Mouse (Mus musculus) limb, embryonic 11.5 days (tissue): ENCODE measurements at regions not wholly inside any gene's neighbourhood (a gene's known extent, or its start where the extent isn't known, plus 50 kb on each side); places are given as distances from the start of the nearest gene placed in this dataset.
A peak's percentile ranks its signal among the peaks of the same experiment; 100 is the strongest.
"Not testable (repeated sequence)": the region's sequence is repeated elsewhere in the genome, so short reads cannot be mapped to it uniquely, and the experiment has no call there.

ENCODE experiments used
- ATAC-seq: fragments of 200-750 bp; cut with Nextera tagmentation; 2 replicates; pipeline ENCODE4 v1.8.0; 2017; ENCODE audit warnings: low read depth; ENCODE audit not compliant: insufficient number of reproducible peaks, low FRiP score, low TSS enrichment
- DNase-seq: peaks from one replicate; pipeline ENCODE4 v3.0.0-alpha.2; 2015; ENCODE audit warnings: low spot score
- H3K27ac ChIP-seq: fragments of 300-500 bp; sonication (generic); replicated peaks from 2 replicates; pipeline ENCODE4 v1.5.1; 2014; ENCODE audit warnings: low read depth, mild to moderate bottlenecking, low read length
- H3K27me3 ChIP-seq: fragments of 300-500 bp; sonication (generic); 2 replicates; pipeline ENCODE4 v1.6.1; 2014; ENCODE audit warnings: mild to moderate bottlenecking, low read length, mixed read lengths; ENCODE audit not compliant: control insufficient read depth, insufficient read depth
- H3K36me3 ChIP-seq: fragments of 300-500 bp; sonication (generic); 2 replicates; pipeline ENCODE4 v1.6.1; 2014; ENCODE audit warnings: mild to moderate bottlenecking, low read length, moderate library complexity, mixed read lengths; ENCODE audit not compliant: control insufficient read depth, insufficient read depth
- H3K4me1 ChIP-seq: fragments of 300-500 bp; sonication (generic); 2 replicates; pipeline ENCODE4 v1.6.1; 2014; ENCODE audit warnings: low read length, mixed read lengths; ENCODE audit not compliant: control insufficient read depth, insufficient read depth
- H3K4me2 ChIP-seq: fragments of 300-500 bp; sonication (generic); 2 replicates; pipeline ENCODE4 v1.6.1; 2014; ENCODE audit warnings: low read depth, mild to moderate bottlenecking, moderate library complexity; ENCODE audit not compliant: severe bottlenecking
- H3K4me3 ChIP-seq: fragments of 300-500 bp; sonication (generic); 2 replicates; pipeline ENCODE4 v1.5.1; 2014; ENCODE audit warnings: low read depth, low read length
- H3K9ac ChIP-seq: fragments of 300-500 bp; sonication (generic); 2 replicates; pipeline ENCODE4 v1.6.1; 2014; ENCODE audit warnings: mild to moderate bottlenecking, low read length
- H3K9me3 ChIP-seq: fragments of 300-500 bp; sonication (generic); 2 replicates; pipeline ENCODE4 v1.6.1; 2016; ENCODE audit warnings: low read length; ENCODE audit not compliant: control insufficient read depth
- WGBS: fragments of 180-500 bp; shearing (Covaris S2); extraction: QIAGEN DNeasy Blood & Tissue Kit; methylation state at CpG from one replicate; pipeline ENCODE4 v1.1.7; 2014; 5-methylcytosine and 5-hydroxymethylcytosine counted together

- not testable (repeated sequence) for H3K27ac ChIP-seq, DNase-seq, H3K9ac ChIP-seq, H3K27me3 ChIP-seq, ATAC-seq, H3K4me3 ChIP-seq, H3K4me1 ChIP-seq, H3K9me3 ChIP-seq, H3K36me3 ChIP-seq, H3K4me2 ChIP-seq
- WGBS, result 93% methylated on average over 11 of the region's 11 CpGs
Measured at GRCm38 (mm10) chr5:3141841-3142240, 199.4 kb upstream of the Cdk6 start.

DNA sequence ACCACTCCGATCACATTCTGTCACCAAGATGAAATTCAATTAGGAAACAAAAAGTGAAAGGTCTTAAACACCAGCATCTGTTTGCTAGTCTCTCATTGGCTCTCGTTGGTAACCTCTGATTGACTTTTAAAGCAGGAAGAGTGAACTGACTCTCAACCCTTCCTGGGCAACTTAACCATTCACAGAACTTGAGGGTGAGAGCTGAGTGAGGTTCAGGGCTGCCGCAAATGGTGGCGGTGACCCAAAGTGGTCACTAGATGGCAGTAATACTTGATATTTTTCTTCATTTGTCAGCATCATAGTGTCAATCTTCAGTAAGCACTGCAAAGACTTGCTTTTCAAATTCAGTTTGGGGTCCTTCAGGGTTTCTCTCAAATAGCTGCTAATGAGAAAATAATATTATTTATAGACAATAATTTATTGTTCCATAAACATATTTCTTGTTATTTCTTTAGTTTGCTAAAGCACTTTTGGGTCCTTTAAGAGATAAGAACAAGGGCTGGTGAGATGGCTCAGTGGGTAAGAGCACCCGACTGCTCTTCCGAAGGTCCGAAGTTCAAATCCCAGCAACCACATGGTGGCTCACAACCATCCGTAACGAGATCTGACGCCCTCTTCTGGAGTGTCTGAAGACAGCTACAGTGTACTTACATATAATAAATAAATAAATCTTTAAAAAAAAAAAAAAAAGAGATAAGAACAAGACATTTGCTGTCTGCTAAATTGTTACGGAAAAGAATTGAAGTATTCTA is 194.6 kb upstream of the Cdk6 start:
- not testable (repeated sequence) for H3K4me1 ChIP-seq, H3K9me3 ChIP-seq, H3K9ac ChIP-seq, H3K36me3 ChIP-seq, H3K4me2 ChIP-seq, H3K4me3 ChIP-seq, ATAC-seq, H3K27ac ChIP-seq, H3K27me3 ChIP-seq
- 52% methylated on average over 8 of the region's 11 CpGs for WGBS
- DNase-seq, result peak; percentile 32

- not testable (repeated sequence) for H3K4me1 ChIP-seq, DNase-seq, H3K9me3 ChIP-seq, H3K9ac ChIP-seq, H3K4me3 ChIP-seq, H3K27ac ChIP-seq, H3K4me2 ChIP-seq, H3K36me3 ChIP-seq, ATAC-seq, H3K27me3 ChIP-seq
- WGBS, result 85% methylated on average over 5 of the region's 5 CpGs
Measured at GRCm38 (mm10) chr5:3149886-3150285, 191.4 kb upstream of the Cdk6 start.

GRCm38 (mm10) chr5:3150766-3151165 is 190.5 kb upstream of the Cdk6 start:
- 61% methylated on average over 4 of the region's 4 CpGs for WGBS
- not testable (repeated sequence) for H3K4me2 ChIP-seq, H3K4me3 ChIP-seq, H3K36me3 ChIP-seq, H3K9me3 ChIP-seq, H3K9ac ChIP-seq, H3K4me1 ChIP-seq, ATAC-seq, H3K27me3 ChIP-seq, H3K27ac ChIP-seq, DNase-seq

- not testable (repeated sequence) for DNase-seq, H3K36me3 ChIP-seq, H3K4me1 ChIP-seq, H3K4me3 ChIP-seq, H3K27ac ChIP-seq, H3K27me3 ChIP-seq, ATAC-seq, H3K9me3 ChIP-seq, H3K9ac ChIP-seq
- peak overlapping the region; percentile 37 for H3K4me2 ChIP-seq
- 9% methylated on average over 12 of the region's 12 CpGs for WGBS
Measured at GRCm38 (mm10) chr5:3151534-3152148, 189.6 kb upstream of the Cdk6 start.

DNA sequence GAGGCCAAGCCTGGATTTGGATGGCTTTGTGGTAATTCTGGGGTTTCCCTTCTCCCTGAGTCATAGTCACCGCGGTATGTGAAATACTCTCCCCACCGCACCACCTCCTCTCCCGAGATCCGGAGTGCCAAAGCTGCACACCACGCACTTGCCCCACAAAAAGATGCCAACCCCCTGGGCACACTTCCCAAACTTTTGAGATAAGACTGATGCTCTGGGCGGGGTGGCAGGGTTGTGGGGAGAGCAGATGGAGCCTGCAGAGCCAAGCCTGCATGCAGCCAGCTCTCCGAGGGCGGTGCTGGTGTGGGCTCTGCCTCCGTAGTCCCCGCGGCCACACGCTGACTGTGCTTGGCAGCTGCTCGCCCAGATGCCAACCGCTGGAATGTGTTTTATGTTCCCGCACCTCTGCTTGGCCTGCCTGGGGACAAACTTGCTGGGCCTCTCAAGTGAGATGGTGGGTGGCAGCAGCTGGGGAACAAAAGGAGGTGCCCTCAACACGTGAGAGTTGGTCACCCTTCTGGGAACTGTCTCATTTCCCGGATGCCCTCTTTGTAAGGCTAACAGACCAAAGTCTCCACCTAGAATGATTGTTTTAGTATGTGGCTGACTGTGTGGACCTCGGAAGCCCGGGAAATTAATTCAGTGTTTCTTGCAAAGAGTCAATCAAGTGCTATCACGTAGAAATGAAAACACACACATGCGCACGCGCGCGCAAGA is 189.0 kb upstream of the Cdk6 start:
- H3K27ac ChIP-seq, H3K36me3 ChIP-seq, H3K9ac ChIP-seq, H3K4me1 ChIP-seq, H3K27me3 ChIP-seq, H3K9me3 ChIP-seq: not testable (repeated sequence)
- WGBS, result 28% methylated on average over 26 of the region's 26 CpGs
- Histone ChIP-seq H3K4me3 (peak overlapping the region; percentile 22), H3K4me2 (peak overlapping the region; percentile 37)
- peak; percentile 54 for DNase-seq
- ATAC-seq, result 0 out of 2 replicates have a peak, but pooled peaks have one; percentile 31

- not testable (repeated sequence) for H3K9ac ChIP-seq, H3K4me2 ChIP-seq, H3K27ac ChIP-seq, H3K36me3 ChIP-seq, H3K4me1 ChIP-seq, H3K9me3 ChIP-seq, ATAC-seq, DNase-seq, H3K27me3 ChIP-seq, H3K4me3 ChIP-seq
- 90% methylated on average over 2 of the region's 2 CpGs for WGBS
Measured at GRCm38 (mm10) chr5:3165511-3165910, 175.8 kb upstream of the Cdk6 start.

DNA sequence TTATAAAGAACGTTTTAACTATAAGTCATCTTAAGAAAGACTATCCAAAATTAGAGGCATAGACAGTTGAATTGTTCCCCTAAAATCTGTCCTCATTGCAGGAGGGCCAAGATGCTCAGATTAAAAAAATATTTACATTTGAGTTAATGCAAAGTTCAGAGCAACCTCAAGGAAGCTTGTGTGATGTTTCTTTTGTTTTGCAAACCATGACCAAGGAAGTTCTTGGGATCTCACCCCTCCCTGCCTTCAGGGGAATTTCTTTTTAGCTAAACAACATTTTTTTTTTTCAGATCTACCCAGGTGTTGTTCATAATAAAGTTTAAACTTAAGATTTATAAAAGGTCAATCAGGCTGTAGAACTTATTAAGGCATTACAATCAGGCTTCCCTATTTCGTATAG is 174.8 kb upstream of the Cdk6 start:
- not testable (repeated sequence) for H3K4me1 ChIP-seq, H3K27ac ChIP-seq, H3K4me3 ChIP-seq, H3K4me2 ChIP-seq, H3K27me3 ChIP-seq, H3K36me3 ChIP-seq, DNase-seq, H3K9ac ChIP-seq, H3K9me3 ChIP-seq, ATAC-seq
- WGBS, result 84% methylated on average over 2 of the region's 2 CpGs
